Mouse (Mus musculus): Measurements from ENCODE around the gene Wdr27. TPM values are rescaled to one million over a fixed set of nuclear protein-coding genes. Genes with fewer than 3 reads are reported as not detected.
"Not testable (repeated sequence)": the region's sequence is repeated elsewhere in the genome, so short reads cannot be mapped to it uniquely, and the experiment has no call there.

Gene Wdr27
- 1.6 TPM in 1 of 3 replicates, not detected in the others for total RNA-seq (2017)

DNA sequence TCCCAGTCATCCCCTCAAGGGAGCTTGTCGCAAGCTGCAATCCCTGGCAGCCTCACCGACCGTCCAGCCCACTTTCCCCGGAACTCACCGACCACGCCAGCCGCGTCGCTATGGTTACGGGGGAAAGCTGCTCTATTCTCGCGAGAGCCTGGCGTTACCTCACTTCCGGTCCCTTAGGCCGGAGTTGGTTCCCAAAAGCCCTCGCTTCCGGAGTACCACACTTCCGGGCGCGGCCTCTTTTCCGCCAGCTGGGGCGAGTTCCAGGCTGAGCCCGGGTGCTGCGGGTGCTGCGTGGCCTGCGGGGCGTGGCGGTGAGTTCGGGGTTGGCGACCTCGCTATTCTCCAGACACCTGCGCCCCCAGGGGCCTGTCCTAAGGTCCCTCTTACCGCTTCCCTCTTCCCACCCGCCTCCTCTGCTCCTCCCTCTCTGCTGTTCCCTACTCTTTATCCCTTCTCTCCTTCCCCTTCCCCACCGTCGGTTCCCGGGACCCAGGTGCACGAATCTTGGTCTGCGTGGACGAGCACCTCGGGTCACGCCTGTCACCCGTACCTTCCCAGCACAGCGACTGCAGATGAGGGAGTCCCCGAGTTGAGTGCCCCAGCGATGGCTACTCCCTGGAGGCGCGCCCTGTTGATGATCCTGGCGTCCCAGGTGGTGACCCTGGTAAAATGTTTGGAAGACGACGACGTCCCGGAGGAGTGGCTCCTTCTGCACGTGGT, at the start of gene Wdr27, which contains the start of gene 1600012H06Rik:
Wdr27 (minus strand) TSS at position 150 of the 720 bp plus-strand sequence.
1600012H06Rik (plus strand) TSS at position 176 of the 720 bp plus-strand sequence.
- peak; percentile 98 for ATAC-seq (replicated peaks; ENCODE audit: insufficient number of reproducible peaks, low FRiP score, low TSS enrichment, poor library complexity, severe bottlenecking)

GRCm38 (mm10) chr17:14992522-14993138, 49.7 kb upstream of the Wdr27 start:
- ATAC-seq (replicated peaks; ENCODE audit: insufficient number of reproducible peaks, low FRiP score, low TSS enrichment, poor library complexity, severe bottlenecking): not testable (repeated sequence)

GRCm38 (mm10) chr17:14990116-14990702, 47.3 kb upstream of the Wdr27 start:
- ATAC-seq (replicated peaks; ENCODE audit: insufficient number of reproducible peaks, low FRiP score, low TSS enrichment, poor library complexity, severe bottlenecking): peak; percentile 49

DNA sequence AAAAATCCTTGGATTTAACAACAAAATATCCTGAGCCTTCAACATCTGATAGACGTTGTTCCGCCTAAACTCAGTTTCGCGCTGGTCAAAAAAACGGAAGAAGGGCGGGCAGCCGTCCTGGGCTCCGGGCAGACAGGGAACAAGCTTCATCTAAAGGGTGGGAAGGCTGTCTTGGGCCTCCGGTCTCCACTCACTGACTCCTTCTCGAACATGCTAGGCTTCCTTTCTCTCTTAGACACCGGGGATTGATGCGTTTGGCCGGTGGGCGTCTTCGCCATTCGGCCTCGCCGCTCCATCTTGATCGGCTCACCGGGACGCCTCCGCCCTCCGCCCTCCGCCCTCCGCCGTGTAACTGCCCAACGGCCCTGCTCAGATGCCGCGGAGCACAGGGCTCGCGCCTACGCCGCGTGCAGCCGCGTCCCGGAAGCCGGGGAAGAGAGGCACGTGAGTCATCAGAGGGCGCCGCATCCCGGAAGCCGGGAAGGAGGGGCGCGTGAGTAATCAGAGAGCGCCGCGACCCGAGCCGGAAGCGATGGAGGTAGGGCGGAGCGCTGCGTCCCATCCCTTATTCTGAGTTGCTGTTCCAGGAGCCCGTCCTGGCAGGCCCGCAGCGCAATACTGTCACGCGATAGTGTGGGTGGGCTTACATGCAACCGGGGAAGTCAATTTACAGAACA, 35.5 kb upstream of the Wdr27 start, which contains the start of the genes 9030025P20Rik and Gm3417:
9030025P20Rik (plus strand) TSS at position 107 of the 677 bp plus-strand sequence.
Gm3417 (minus strand) TSS at position 429 of the 677 bp plus-strand sequence.
- ATAC-seq (replicated peaks; ENCODE audit: insufficient number of reproducible peaks, low FRiP score, low TSS enrichment, poor library complexity, severe bottlenecking): peak; percentile 96

- ATAC-seq (replicated peaks; ENCODE audit: insufficient number of reproducible peaks, low FRiP score, low TSS enrichment, poor library complexity, severe bottlenecking): peak; percentile 65
These were observed 34.9 kb upstream of the Wdr27 start for GRCm38 (mm10) chr17:14977718-14978361.

- not testable (repeated sequence) for ATAC-seq (replicated peaks; ENCODE audit: insufficient number of reproducible peaks, low FRiP score, low TSS enrichment, poor library complexity, severe bottlenecking)
These were observed 25.5 kb upstream of the Wdr27 start for GRCm38 (mm10) chr17:14968373-14968913.

GRCm38 (mm10) chr17:14961557-14962154, 18.7 kb upstream of the Wdr27 start:
- ATAC-seq (replicated peaks; ENCODE audit: insufficient number of reproducible peaks, low FRiP score, low TSS enrichment, poor library complexity, severe bottlenecking): peak; percentile 32

GRCm38 (mm10) chr17:14960951-14961556, 18.1 kb upstream of the Wdr27 start, which contains the start of gene Phf10:
Phf10 (minus strand) TSS chr17:14961273.
- not testable (repeated sequence) for ATAC-seq (replicated peaks; ENCODE audit: insufficient number of reproducible peaks, low FRiP score, low TSS enrichment, poor library complexity, severe bottlenecking)

DNA sequence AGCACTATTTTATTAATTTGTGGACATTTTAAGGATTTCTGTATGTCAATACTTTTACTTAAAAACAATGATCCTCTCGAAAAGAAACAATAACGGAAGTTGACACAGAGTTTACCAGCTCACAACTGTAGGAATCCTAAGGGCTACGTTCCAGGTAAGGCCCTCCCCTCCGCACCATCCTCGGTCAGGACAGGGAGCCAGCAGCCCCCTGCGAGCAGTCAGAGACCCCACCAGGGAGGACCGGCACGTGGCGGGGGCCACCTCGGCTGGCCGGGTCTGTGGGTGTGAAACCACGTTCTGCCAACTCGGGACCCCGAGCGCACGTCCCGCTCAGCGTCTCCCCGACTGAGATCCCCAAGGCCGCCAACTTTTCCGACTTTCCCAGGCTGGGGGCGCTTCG, 17.6 kb upstream of the Wdr27 start:
- no peak for ATAC-seq (replicated peaks; ENCODE audit: insufficient number of reproducible peaks, low FRiP score, low TSS enrichment, poor library complexity, severe bottlenecking)

DNA sequence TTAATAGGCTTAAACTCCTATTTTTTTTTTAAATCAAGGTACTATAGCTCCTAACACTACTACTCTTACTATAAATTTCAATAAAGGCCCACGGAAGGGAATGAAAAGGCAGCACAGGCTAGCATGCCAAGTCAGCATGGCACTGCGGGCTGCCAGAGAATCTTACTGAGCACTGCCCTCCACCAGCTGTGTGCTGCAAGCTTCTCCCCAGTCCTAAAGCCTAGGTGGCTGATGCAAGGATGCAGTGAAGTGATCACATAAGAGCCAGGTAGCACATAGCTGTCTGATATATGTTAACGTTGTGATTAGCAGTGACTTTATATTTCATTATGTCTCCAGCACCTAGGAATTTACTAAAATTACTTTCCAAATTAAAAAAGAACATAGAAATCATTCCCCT, 17.0 kb upstream of the Wdr27 start:
- no peak for ATAC-seq (replicated peaks; ENCODE audit: insufficient number of reproducible peaks, low FRiP score, low TSS enrichment, poor library complexity, severe bottlenecking)

- no peak for ATAC-seq (replicated peaks; ENCODE audit: insufficient number of reproducible peaks, low FRiP score, low TSS enrichment, poor library complexity, severe bottlenecking)
These were observed 15.8 kb upstream of the Wdr27 start for GRCm38 (mm10) chr17:14958686-14959327.

- ATAC-seq (replicated peaks; ENCODE audit: insufficient number of reproducible peaks, low FRiP score, low TSS enrichment, poor library complexity, severe bottlenecking): peak; percentile 89
These were observed 10.5 kb upstream of the Wdr27 start for GRCm38 (mm10) chr17:14953452-14953851.

GRCm38 (mm10) chr17:14949161-14949827, 6.3 kb upstream of the Wdr27 start:
- ATAC-seq (replicated peaks; ENCODE audit: insufficient number of reproducible peaks, low FRiP score, low TSS enrichment, poor library complexity, severe bottlenecking): no peak

- no peak for ATAC-seq (replicated peaks; ENCODE audit: insufficient number of reproducible peaks, low FRiP score, low TSS enrichment, poor library complexity, severe bottlenecking)
These were observed 1.6 kb upstream of the Wdr27 start for GRCm38 (mm10) chr17:14944551-14944950.

- ATAC-seq (replicated peaks; ENCODE audit: insufficient number of reproducible peaks, low FRiP score, low TSS enrichment, poor library complexity, severe bottlenecking): 0 out of 2 replicates have a peak, but pooled peaks have one; percentile 6
These were observed 736 bp upstream of the Wdr27 start for GRCm38 (mm10) chr17:14943729-14944059.

GRCm38 (mm10) chr17:14942181-14942580, 777 bp downstream of the Wdr27 start:
- ATAC-seq (replicated peaks; ENCODE audit: insufficient number of reproducible peaks, low FRiP score, low TSS enrichment, poor library complexity, severe bottlenecking): not testable (repeated sequence)

Measured in monocyte, adult 5-6 weeks (primary cell).